Mouse (Mus musculus) bone marrow macrophage, adult 2 months (primary cell): Measurements from ENCODE around the gene Sh3rf1.

Source experiments
- CTCF ChIP-seq: IDR thresholded peaks from 2 replicates; pipeline ENCODE4 v1.5.1; 2012; ENCODE audit warnings: low read depth, mild to moderate bottlenecking, low read length, moderate library complexity
- POLR2A ChIP-seq: IDR thresholded peaks from 2 replicates; pipeline ENCODE4 v1.6.1; 2012; ENCODE audit warnings: mild to moderate bottlenecking, low read depth, low read length, borderline replicate concordance

DNA sequence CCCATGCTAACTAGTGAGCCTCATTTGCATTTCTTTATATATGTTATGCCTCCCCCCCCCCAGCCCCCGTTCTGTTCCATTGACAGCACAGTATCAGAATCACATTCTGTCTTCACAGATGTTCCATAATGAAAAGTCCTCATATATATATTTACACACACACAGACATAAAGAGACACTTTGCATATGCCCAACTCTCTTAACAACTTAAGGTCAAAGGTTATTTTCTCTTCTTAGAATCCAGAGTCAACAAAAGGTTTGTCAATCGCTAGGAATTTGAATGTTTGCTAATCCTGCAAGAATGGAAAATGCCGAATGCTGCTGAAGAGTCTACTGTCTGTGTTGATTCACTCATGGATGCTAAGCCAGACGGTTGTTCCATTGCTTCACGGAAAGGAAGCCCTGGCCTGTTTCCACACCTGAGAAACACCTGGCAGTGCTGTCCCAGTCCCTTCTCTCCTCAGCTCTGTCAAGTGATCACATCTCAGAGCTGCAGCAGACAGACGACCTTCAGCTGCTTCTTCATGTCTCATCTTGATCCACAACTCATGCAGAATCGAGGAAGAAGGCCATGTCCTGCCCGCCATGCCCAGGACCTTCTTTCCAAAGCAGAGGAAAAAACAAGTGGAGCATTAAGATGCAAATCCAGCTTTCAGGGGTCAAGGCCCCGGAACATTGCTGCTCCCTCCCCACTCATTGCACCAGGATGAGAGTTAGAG, 213.1 kb downstream of the Sh3rf1 start:
- TF ChIP-seq CTCF (no peak), POLR2A (no peak)
